Mouse (Mus musculus) kidney, embryonic 16.5 days (tissue): ENCODE measurements at regions not wholly inside any gene's neighbourhood (a gene's known extent, or its start where the extent isn't known, plus 50 kb on each side); places are given as distances from the start of the nearest gene placed in this dataset.

Experiments used
- ATAC-seq: fragments of 200-750 bp; cut with Nextera tagmentation; 2 replicates; pipeline ENCODE4 v1.8.0; 2017; ENCODE audit warnings: moderate TSS enrichment; ENCODE audit not compliant: low FRiP score, low TSS enrichment
- H3K27ac ChIP-seq: fragments of 300-500 bp; sonication (generic); 2 replicates; pipeline ENCODE4 v1.5.1; 2014; ENCODE audit warnings: low read length
- H3K27me3 ChIP-seq: fragments of 300-500 bp; sonication (generic); 2 replicates; pipeline ENCODE4 v1.6.1; 2014; ENCODE audit warnings: low read length, control low read depth, mixed read lengths; ENCODE audit not compliant: insufficient read depth
- H3K36me3 ChIP-seq: fragments of 300-500 bp; sonication (generic); 2 replicates; pipeline ENCODE4 v1.6.1; 2014; ENCODE audit warnings: low read length, control low read depth, mixed read lengths; ENCODE audit not compliant: insufficient read depth
- H3K4me1 ChIP-seq: fragments of 300-500 bp; sonication (generic); 2 replicates; pipeline ENCODE4 v1.6.1; 2014; ENCODE audit warnings: low read length, control low read depth, mixed read lengths; ENCODE audit not compliant: insufficient read depth
- H3K4me2 ChIP-seq: fragments of 300-500 bp; sonication (generic); replicated peaks from 2 replicates; pipeline ENCODE4 v1.6.1; 2014; ENCODE audit warnings: low read depth, low read length
- H3K4me3 ChIP-seq: fragments of 300-500 bp; sonication (generic); 2 replicates; pipeline ENCODE4 v1.5.1; 2014; ENCODE audit warnings: mild to moderate bottlenecking, low read length
- H3K9ac ChIP-seq: fragments of 300-500 bp; sonication (generic); replicated peaks from 2 replicates; pipeline ENCODE4 v1.6.1; 2014; ENCODE audit warnings: low read length
- H3K9me3 ChIP-seq: fragments of 300-500 bp; sonication (generic); 2 replicates; pipeline ENCODE4 v1.6.1; 2016; ENCODE audit warnings: low read length, control low read depth
- WGBS: fragments of 180-500 bp; shearing (Covaris S2); extraction: QIAGEN DNeasy Blood & Tissue Kit; methylation state at CpG from one replicate; pipeline ENCODE4 v1.1.7; 2014; 5-methylcytosine and 5-hydroxymethylcytosine counted together

DNA sequence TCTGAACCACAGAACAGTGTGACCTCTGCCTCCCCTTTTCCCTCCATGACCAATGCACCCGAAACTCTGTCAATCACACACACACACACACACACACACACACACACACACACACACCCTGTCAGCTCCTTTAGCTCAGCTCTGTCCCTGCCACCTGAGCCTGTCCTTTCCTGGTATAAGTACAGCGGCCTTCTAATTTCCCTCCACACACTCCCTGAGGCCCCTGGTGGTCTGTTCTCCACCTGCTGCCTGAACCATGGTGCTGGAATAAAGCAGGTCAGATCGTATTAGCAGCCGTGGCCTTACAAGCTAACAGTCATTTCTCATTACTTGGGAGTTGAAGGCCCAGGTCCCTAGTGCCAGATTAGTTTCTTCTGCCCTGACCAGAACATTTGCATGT, 132.8 kb upstream of the Tle3 start:
- 69% methylated on average over 4 of the region's 4 CpGs for WGBS
- no peak for ATAC-seq
- no peak overlapping the region for H3K9ac ChIP-seq
- no peak overlapping the region for H3K27ac ChIP-seq
- no peaks in the 10 kb centered on the region for H3K9me3 ChIP-seq
- no peak overlapping the region for H3K4me3 ChIP-seq
- peaks cover 13% of the 10 kb centered on the region for H3K4me1 ChIP-seq
- no peak overlapping the region for H3K4me2 ChIP-seq
- H3K36me3 ChIP-seq = no peaks in the 10 kb centered on the region
- H3K27me3 ChIP-seq = peaks cover 8% of the 10 kb centered on the region

DNA sequence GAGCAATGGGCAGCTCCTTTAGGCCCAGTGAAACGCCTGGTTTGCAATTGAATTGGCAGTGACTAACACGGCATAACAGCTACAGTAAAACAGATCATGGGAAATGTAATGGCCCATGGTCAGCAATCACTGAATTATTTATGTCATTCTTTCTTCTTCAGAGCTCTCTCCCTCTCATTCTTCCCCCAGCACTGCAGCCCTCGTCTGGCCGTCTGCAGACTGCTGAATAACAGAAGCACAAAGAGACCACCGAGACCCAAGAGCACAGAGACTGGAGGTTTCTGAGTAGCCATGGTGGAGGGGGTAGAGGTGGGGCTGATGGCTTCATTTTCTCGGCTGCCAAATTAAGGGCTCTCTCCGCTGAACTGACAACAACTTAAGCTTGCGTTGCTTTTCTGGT, 130.7 kb upstream of the Tle3 start:
- Histone ChIP-seq H3K9ac (no peak overlapping the region), H3K9me3 (peaks cover 3% of the 10 kb centered on the region; the same call in 1 of the 2 replicates), H3K27ac (no peak overlapping the region), H3K4me2 (no peak overlapping the region), H3K4me3 (no peak overlapping the region), H3K27me3 (peaks cover 8% of the 10 kb centered on the region), H3K4me1 (peaks cover 3% of the 10 kb centered on the region; the same call in 1 of the 2 replicates), H3K36me3 (no peaks in the 10 kb centered on the region)
- no peak for ATAC-seq
- WGBS = 25% methylated on average over 8 of the region's 8 CpGs

DNA sequence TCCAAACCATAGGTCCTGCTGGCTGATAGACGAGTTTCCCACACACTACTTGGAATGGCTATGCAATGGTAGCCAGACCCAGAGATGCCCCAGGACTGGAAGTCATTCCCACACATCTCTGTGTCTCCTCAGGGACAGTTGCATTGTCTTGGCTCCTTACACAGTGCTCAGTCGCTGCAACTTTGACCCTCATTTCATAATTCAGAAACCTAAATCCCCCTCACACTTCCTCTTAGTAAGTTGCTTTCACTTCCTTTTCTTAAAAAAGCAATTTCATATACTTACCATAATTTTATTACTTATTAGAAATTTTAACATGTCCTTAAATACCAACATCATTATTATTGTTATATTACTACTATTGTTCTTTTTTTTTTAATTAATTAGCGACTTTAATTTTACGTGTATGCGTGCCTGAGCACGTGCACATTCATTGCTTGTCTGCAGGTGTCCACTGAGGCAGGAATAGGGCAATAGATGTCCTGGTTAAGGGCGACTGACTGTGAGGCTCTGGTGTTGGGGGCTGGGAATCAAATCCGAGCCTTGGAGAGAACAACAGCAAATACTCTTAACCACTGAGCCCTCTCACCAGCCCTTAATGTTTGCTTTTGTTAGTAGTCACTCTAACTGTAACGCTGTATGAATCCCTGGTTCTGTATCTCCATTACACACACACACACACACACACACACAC, 129.9 kb upstream of the Tle3 start:
- Histone ChIP-seq H3K4me2 (no peak overlapping the region), H3K36me3 (no peaks in the 10 kb centered on the region), H3K9ac (no peak overlapping the region), H3K4me1 (0 out of 2 replicates have a peak, but pooled peaks cover 3% of the 10 kb centered on the region), H3K27ac (no peak overlapping the region), H3K4me3 (no peak overlapping the region), H3K27me3 (peaks cover 4% of the 10 kb centered on the region), H3K9me3 (peaks cover 3% of the 10 kb centered on the region; the same call in 1 of the 2 replicates)
- ATAC-seq = no peak
- 73% methylated on average over 9 of the region's 9 CpGs for WGBS

DNA sequence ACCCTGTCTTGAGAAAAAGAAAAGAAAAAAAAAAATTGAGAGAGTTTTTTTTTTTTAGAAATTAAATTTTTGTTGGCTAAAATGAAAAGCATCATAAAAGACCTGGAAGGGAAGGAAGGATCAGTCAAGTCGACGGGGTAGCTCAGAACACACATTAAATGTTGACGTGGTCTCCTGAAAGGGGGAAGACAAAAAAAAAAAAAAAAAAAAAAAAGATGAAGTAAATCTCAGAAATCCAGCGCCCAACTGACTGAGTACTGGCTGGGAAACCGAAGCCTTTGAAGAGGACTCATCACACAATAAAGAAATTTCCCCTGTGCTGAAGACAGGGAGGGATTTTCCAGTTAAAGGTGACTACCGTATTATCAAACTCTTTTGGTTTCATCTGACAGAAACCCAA, 128.9 kb upstream of the Tle3 start:
- Histone ChIP-seq H3K4me2 (no peak overlapping the region), H3K9ac (no peak overlapping the region), H3K27me3 (peaks cover 2% of the 10 kb centered on the region; the same call in 1 of the 2 replicates), H3K36me3 (no peaks in the 10 kb centered on the region), H3K27ac (no peak overlapping the region), H3K4me3 (no peak overlapping the region), H3K9me3 (peaks cover 3% of the 10 kb centered on the region; the same call in 1 of the 2 replicates), H3K4me1 (0 out of 2 replicates have a peak, but pooled peaks cover 3% of the 10 kb centered on the region)
- 72% methylated on average over 6 of the region's 6 CpGs for WGBS
- ATAC-seq = no peak

DNA sequence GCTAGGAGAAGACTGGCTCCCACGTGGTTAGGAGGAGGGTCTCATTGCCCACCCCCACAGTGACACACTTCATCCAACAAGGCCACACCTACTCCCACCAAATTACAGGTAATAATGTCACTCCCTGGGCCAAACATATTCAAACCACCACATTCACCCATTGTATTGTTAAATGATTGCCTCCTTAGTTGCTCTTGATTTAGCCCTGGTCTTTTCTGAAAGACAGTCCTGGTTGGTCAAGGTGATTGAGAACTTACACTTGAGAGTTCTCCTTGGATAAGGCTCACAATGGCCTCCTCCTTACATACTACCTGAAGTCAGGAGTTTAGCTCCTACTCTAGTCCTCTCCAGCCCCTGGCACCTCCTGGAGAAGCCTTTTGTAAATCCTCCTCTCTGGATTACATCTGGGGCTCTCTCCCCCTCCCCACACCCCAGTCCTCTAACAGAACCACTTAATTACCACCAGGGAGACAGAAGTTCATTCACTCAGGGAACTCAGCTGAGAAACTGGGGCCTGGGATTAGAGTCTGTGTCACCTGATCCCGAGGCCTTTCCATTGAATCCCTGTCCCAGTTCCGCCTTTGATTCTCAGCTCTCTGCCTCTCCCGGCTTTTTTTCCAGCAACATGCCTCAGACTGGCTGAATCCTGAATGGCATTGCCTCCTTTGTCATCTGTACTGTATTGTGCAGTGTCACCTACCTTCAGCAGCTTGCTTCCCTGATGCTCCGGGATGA, 122.3 kb upstream of the Tle3 start:
- Histone ChIP-seq H3K27me3 (no peaks in the 10 kb centered on the region; the same call in 1 of the 2 replicates), H3K9ac (no peak overlapping the region), H3K4me3 (no peak overlapping the region), H3K9me3 (peaks cover 3% of the 10 kb centered on the region; the same call in 1 of the 2 replicates), H3K4me1 (no peaks in the 10 kb centered on the region), H3K36me3 (no peaks in the 10 kb centered on the region), H3K4me2 (no peak overlapping the region), H3K27ac (no peak overlapping the region)
- WGBS = 49% methylated on average over 5 of the region's 5 CpGs
- no peak for ATAC-seq

DNA sequence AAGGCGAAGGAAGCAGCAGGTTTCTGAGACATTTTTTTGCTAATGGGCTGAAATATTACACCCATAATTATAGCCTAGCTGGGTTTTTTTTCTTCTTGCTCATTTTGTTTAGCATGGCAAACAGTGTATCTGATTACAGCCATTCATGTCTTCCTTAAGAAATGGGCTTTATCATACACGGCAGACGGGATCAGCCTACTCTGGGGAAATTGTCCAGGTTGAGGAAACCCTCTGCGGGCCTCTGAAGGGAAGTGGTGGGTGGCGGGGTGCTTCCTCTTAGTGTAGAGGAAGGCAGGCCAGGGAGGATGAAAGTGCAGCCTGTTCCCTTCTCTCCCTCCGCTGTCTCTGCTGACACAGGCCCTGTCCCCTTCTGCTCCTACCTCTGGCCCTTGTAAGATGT, 120.6 kb upstream of the Tle3 start:
- 55% methylated on average over 6 of the region's 6 CpGs for WGBS
- ATAC-seq = no peak
- H3K27ac ChIP-seq = no peak overlapping the region

DNA sequence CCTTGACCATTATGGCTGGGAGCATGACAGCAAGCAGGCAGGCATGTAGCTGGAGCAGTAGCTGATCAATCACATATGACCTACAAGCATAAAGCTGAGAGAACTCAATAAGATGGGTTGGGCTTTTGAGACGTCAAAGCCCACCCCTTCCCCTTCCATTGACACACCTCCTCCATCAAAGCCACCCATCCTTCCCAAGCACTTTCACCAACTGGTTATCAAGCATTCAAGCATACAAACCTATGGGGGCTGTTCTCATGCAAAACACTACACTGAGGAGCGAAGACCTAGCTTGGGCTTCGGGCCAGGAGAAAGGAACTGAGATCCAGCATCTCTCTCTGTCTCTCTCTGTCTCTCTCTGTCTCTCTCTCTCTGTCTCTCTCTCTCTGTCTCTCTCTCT, 118.4 kb upstream of the Tle3 start:
- Histone ChIP-seq H3K36me3 (no peaks in the 10 kb centered on the region), H3K27ac (no peak overlapping the region), H3K4me1 (no peaks in the 10 kb centered on the region), H3K27me3 (no peaks in the 10 kb centered on the region; the same call in 1 of the 2 replicates), H3K9me3 (no peaks in the 10 kb centered on the region), H3K9ac (no peak overlapping the region), H3K4me2 (no peak overlapping the region), H3K4me3 (no peak overlapping the region)
- no peak for ATAC-seq
- WGBS = 86% methylated on average over 3 of the region's 3 CpGs

More for the DNA sequence above, 120.6 kb upstream of the Tle3 start:
- Histone ChIP-seq H3K36me3 (no peaks in the 10 kb centered on the region), H3K4me3 (no peak overlapping the region), H3K9ac (no peak overlapping the region), H3K4me2 (no peak overlapping the region), H3K9me3 (no peaks in the 10 kb centered on the region), H3K27me3 (no peaks in the 10 kb centered on the region; the same call in 1 of the 2 replicates), H3K4me1 (no peaks in the 10 kb centered on the region)

DNA sequence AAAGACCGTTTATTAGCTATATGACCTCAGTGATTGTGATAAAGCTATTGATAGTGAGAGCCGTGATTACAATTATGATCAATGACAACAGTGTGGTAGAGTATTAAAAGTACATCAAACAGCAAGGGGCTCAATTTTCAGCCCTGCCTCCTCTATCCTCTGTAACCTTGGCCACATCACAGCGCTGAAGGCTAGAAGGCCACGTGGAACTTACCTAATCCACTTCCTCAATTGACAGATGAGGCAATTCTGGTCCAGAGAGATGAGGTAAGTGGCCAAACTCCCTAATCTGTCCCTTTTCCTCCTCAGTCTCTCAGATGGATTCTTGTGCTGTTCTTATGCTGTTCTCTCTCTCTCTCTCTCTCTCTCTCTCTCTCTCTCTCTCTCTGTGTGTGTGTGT, 114.7 kb upstream of the Tle3 start:
- no peak for ATAC-seq

DNA sequence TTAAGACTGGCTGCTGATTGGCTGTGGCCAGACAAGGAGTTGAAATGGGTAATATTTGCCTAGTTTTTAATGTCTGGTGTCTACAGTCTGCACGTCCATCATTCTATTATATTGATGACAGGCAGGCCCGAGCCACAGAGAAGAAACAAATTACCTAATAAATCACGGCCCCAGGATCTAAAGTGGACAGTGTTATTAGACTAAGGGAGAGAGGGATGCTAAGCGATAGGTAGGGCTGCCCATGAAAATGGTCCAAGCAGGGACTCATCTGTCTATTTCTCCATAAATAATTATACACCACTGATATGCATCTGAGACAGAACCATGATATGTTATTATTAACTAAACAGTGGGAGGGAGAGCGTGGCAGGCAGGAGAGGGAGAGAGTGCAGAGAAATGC, 114.1 kb upstream of the Tle3 start:
- no peak overlapping the region for H3K9ac ChIP-seq
- H3K9me3 ChIP-seq = no peaks in the 10 kb centered on the region
- no peaks in the 10 kb centered on the region for H3K36me3 ChIP-seq
- no peak overlapping the region for H3K27ac ChIP-seq
- no peak for ATAC-seq
- H3K27me3 ChIP-seq = no peaks in the 10 kb centered on the region
- H3K4me3 ChIP-seq = no peak overlapping the region
- 45% methylated on average over 5 of the region's 5 CpGs for WGBS
- H3K4me2 ChIP-seq = no peak overlapping the region
- peaks cover 16% of the 10 kb centered on the region for H3K4me1 ChIP-seq

More for the DNA sequence above, 114.7 kb upstream of the Tle3 start:
- no peak overlapping the region for H3K27ac ChIP-seq
- no peak overlapping the region for H3K9ac ChIP-seq
- H3K36me3 ChIP-seq = no peaks in the 10 kb centered on the region
- H3K4me1 ChIP-seq = peaks cover 16% of the 10 kb centered on the region
- H3K4me2 ChIP-seq = no peak overlapping the region
- no peaks in the 10 kb centered on the region for H3K9me3 ChIP-seq
- H3K4me3 ChIP-seq = no peak overlapping the region
- no peaks in the 10 kb centered on the region; the same call in 1 of the 2 replicates for H3K27me3 ChIP-seq
- 58% methylated on average over 4 of the region's 4 CpGs for WGBS
